Mouse (Mus musculus): ENCODE measurements around the gene Rnls. TPM values are rescaled to one million over a fixed set of nuclear protein-coding genes. Genes with fewer than 3 reads are reported as not detected.

Rnls gene
- total and polyA plus RNA-seq, 3 experiments, result 1.7 to 3.7 (median 2.8) TPM

DNA sequence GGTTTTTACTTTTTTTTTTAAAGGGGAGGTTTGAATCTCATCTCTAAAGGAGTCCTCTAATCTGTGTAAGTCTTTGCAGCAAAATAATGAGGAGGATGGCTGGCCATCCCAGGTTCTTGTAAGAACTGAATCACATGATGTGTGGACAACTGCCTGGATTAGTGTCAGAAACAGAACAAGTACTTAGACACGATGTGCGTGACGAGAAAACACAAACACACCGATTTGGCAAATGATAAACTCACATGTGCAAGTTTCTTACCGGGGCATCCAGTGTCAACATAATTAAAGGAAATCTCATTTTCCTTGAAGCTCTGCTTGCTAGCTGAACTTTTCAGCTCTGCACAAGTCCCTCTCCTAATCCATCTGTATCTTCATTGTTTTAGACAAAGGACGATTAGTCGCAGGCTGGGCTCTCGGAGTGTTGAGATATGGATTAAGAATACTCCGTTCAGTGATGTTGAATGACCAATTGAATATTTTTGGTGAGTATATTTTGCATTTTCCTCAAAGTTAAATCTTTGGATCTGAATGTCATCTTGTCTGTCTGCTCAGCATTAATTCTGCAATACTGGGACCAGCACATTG is 292.8 kb downstream of the Rnls start:
- dilution Hi-C loops (cut with MboI; ENCODE audit: extremely low pct_ligation_motif_present, extremely low pct_unique_long_range_greater_than_20kb, low sequenced_read_pairs), result no loop called here
- H3K27ac ChIP-seq (ENCODE audit: insufficient read depth, low read depth), result no peak overlapping the region

DNA sequence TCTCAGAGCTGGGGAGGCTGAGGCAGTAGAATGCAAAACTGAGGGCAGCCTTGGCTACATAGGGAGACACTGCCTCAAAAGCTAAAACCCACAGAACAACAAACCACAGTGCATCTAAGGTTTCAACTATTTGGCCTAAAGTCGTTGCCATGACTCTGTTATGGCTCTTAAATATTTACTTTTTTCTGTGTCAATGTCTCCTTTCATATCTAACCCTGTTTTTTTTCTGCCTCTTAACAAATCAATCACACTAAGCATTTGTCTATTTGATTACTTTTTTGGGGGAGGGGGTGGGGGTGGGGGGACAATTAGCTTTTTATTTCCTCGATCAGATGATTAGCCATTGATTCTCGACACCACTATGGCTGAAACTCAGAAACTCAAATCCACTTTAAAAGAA is 294.4 kb downstream of the Rnls start:
- in situ Hi-C loops (cut with MboI; ENCODE audit: low pct_ligation_motif_present, low pct_unique_long_range_greater_than_20kb, low sequenced_read_pairs) (no loop called here), dilution Hi-C loops (cut with MboI; ENCODE audit: extremely low pct_ligation_motif_present, extremely low pct_unique_long_range_greater_than_20kb, low sequenced_read_pairs) (no loop called here)
- Histone ChIP-seq H3K4me2 (ENCODE audit: insufficient read depth, low read depth, poor library complexity, severe bottlenecking) (no peak overlapping the region), H3K4me1 (ENCODE audit: control insufficient read depth in 1 of 2, insufficient read depth in 2 of 2) (peaks cover 10 to 18% of the 10 kb centered on the region in 2 experiments), H3K79me2 (replicated peaks; ENCODE audit: control insufficient read depth, extremely low read depth, insufficient read depth, poor library complexity, severe bottlenecking) (no peaks in the 10 kb centered on the region), H3K27ac (ENCODE audit: insufficient read depth, low read depth) (no peak overlapping the region), H3K27me3 (replicated peaks) (peaks cover 2% of the 10 kb centered on the region), H3K36me3 (replicated peaks in 1 of 2; ENCODE audit: control insufficient read depth in 1 of 2, insufficient read depth in 1 of 2, low read length in 1 of 2) (no peaks in the 10 kb centered on the region), H3K9me3 (replicated peaks; ENCODE audit: low read length) (no peaks in the 10 kb centered on the region), H3K4me3 (replicated peaks in 1 of 3; ENCODE audit: low read depth in 2 of 3, low read length in 2 of 3, poor library complexity in 1 of 3) (no peak overlapping the region), H3K9ac (ENCODE audit: insufficient read depth, low read depth) (no peak overlapping the region)
- no peak for DNase-seq (ENCODE audit: extremely low read depth)
- TF ChIP-seq MAFK (IDR thresholded peaks at IDR 0.05; ENCODE audit: insufficient replicate concordance, low read length) (no peak), TBP (conservative IDR thresholded peaks at IDR 0.05; ENCODE audit: low read depth, low read length) (no peak), MAX (IDR thresholded peaks at IDR 0.05; ENCODE audit: low read length) (no peak), JUN (IDR thresholded peaks at IDR 0.05; ENCODE audit: insufficient read depth, low read depth, low read length) (no peak), ZC3H11A (IDR thresholded peaks at IDR 0.05; ENCODE audit: low read depth, low read length) (no peak), SIN3A (IDR thresholded peaks at IDR 0.05; ENCODE audit: low read length) (no peak), ETS1 (conservative IDR thresholded peaks at IDR 0.05; ENCODE audit: low read depth, low read length) (no peak), NRF1 (IDR thresholded peaks at IDR 0.05; ENCODE audit: low read depth, low read length) (no peak), PAX5 (IDR thresholded peaks at IDR 0.05; ENCODE audit: low read length) (no peak), CHD2 (IDR thresholded peaks at IDR 0.05; ENCODE audit: low read length) (no peak), CHD1 (IDR thresholded peaks at IDR 0.05; ENCODE audit: low read depth, low read length) (no peak), IRF4 (IDR thresholded peaks at IDR 0.05; ENCODE audit: low read depth, low read length) (no peak), TCF12 (IDR thresholded peaks at IDR 0.05; ENCODE audit: low read depth, low read length) (no peak), USF1 (IDR thresholded peaks at IDR 0.05; ENCODE audit: low read depth, low read length) (no peak), MXI1 (IDR thresholded peaks at IDR 0.05; ENCODE audit: low read depth, low read length) (no peak)

More for the DNA sequence above, 292.8 kb downstream of the Rnls start:
- no peak overlapping the region for H3K4me2 ChIP-seq (ENCODE audit: insufficient read depth, low read depth, poor library complexity, severe bottlenecking)
- no peaks in the 10 kb centered on the region for H3K9me3 ChIP-seq (replicated peaks; ENCODE audit: low read length)
- H3K27me3 ChIP-seq (replicated peaks), result peaks cover 4% of the 10 kb centered on the region
- peaks cover 10 to 18% of the 10 kb centered on the region in 2 experiments for H3K4me1 ChIP-seq (ENCODE audit: control insufficient read depth in 1 of 2, insufficient read depth in 2 of 2)
- no peak overlapping the region for H3K9ac ChIP-seq (ENCODE audit: insufficient read depth, low read depth)
- H3K36me3 ChIP-seq (replicated peaks in 1 of 2; ENCODE audit: control insufficient read depth in 1 of 2, insufficient read depth in 1 of 2, low read length in 1 of 2), result no peaks in the 10 kb centered on the region
- no peak for DNase-seq (ENCODE audit: extremely low read depth)
- in situ Hi-C loops (cut with MboI; ENCODE audit: low pct_ligation_motif_present, low pct_unique_long_range_greater_than_20kb, low sequenced_read_pairs), result no loop called here
- H3K79me2 ChIP-seq (replicated peaks; ENCODE audit: control insufficient read depth, extremely low read depth, insufficient read depth, poor library complexity, severe bottlenecking), result no peaks in the 10 kb centered on the region
- H3K4me3 ChIP-seq (replicated peaks in 1 of 3; ENCODE audit: low read depth in 2 of 3, low read length in 2 of 3, poor library complexity in 1 of 3), result no peak overlapping the region
- no peak for TF ChIP-seq MAFK (IDR thresholded peaks at IDR 0.05; ENCODE audit: insufficient replicate concordance, low read length)
- no peak for TF ChIP-seq ELF1 (IDR thresholded peaks at IDR 0.05; ENCODE audit: low read depth, low read length)
- TF ChIP-seq CTCF (conservative IDR thresholded peaks at IDR 0.05 in 1 of 2, IDR thresholded peaks at IDR 0.05 in 1 of 2; ENCODE audit: low read depth in 2 of 2, low read length in 2 of 2), result no peak
- no peak for TF ChIP-seq RAD21 (IDR thresholded peaks at IDR 0.05; ENCODE audit: low read depth, low read length)
- TF ChIP-seq PAX5 (IDR thresholded peaks at IDR 0.05; ENCODE audit: low read length), result no peak
- no peak for TF ChIP-seq MAX (IDR thresholded peaks at IDR 0.05; ENCODE audit: low read length)
- TF ChIP-seq TCF12 (IDR thresholded peaks at IDR 0.05; ENCODE audit: low read depth, low read length), result no peak
- no peak for TF ChIP-seq GABPA (IDR thresholded peaks at IDR 0.05; ENCODE audit: insufficient replicate concordance, low read depth, low read length)
- no peak for TF ChIP-seq POLR2AphosphoS2 (IDR thresholded peaks at IDR 0.05; ENCODE audit: low read depth, low read length)
- TF ChIP-seq MEF2A (IDR thresholded peaks at IDR 0.05; ENCODE audit: borderline replicate concordance, low read depth, low read length), result no peak
- TF ChIP-seq MAZ (IDR thresholded peaks at IDR 0.05; ENCODE audit: low read depth, low read length), result no peak
- no peak for TF ChIP-seq ZKSCAN1 (IDR thresholded peaks at IDR 0.05; ENCODE audit: borderline replicate concordance, low read depth, low read length)
- TF ChIP-seq USF1 (IDR thresholded peaks at IDR 0.05; ENCODE audit: low read depth, low read length), result no peak
- TF ChIP-seq MXI1 (IDR thresholded peaks at IDR 0.05; ENCODE audit: low read depth, low read length), result no peak

All from CH12.LX (cell line).